Mouse (Mus musculus): ENCODE data around the gene Cdc42ep2. TPM values are rescaled to one million over a fixed set of nuclear protein-coding genes. Genes with fewer than 3 reads are reported as not detected.

Cdc42ep2 gene
- polyA plus RNA-seq, 1 experiment from 2014 or later: 15.5 TPM

DNA sequence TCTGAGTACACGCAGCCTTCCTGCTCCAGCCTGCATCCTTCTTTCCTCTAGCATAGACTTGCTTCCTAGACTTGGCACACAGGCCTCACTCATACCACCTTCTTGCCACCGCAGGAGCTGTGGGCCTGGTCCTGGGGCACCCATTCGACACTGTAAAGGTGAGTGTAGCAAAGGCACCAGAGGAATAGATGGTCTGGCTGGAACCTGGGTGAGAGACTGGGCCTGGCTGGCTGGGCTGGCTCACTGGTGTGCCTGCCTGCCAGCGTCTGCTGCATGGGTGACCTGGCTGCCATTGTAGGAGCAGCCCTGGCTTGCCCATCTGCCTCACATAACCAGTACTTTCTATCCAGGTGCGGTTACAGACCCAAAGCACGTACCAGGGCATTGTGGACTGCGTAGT, 44.9 kb downstream of the Cdc42ep2 start:
- H3K27ac ChIP-seq: no peak overlapping the region
- no peak for ATAC-seq (replicated peaks; ENCODE audit: low FRiP score)

GRCm38 (mm10) chr19:5878916-5879315, 45.7 kb downstream of the Cdc42ep2 start:
- no peak for ATAC-seq (replicated peaks; ENCODE audit: low FRiP score)
- 78% methylated on average over 3 of the region's 3 CpGs for WGBS
- H3K27ac ChIP-seq: peak overlapping the region; percentile 87
- H3K9ac ChIP-seq: peak overlapping the region; percentile 24; the same call in 1 of the 2 replicates
- peaks cover 45% of the 10 kb centered on the region for H3K4me1 ChIP-seq
- H3K9me3 ChIP-seq (replicated peaks): no peaks in the 10 kb centered on the region
- peak overlapping the region; percentile 39 for H3K4me2 ChIP-seq
- peak overlapping the region; percentile 20; the same call in 1 of the 2 replicates for H3K4me3 ChIP-seq (replicated peaks)
- no peaks in the 10 kb centered on the region for H3K27me3 ChIP-seq
- H3K36me3 ChIP-seq: no peaks in the 10 kb centered on the region

More for the DNA sequence above, 44.9 kb downstream of the Cdc42ep2 start:
- H3K9ac ChIP-seq: no peak overlapping the region
- no peak overlapping the region for H3K4me2 ChIP-seq
- H3K4me1 ChIP-seq: peaks cover 37% of the 10 kb centered on the region
- no peaks in the 10 kb centered on the region for H3K9me3 ChIP-seq (replicated peaks)
- no peaks in the 10 kb centered on the region for H3K36me3 ChIP-seq
- H3K27me3 ChIP-seq: no peaks in the 10 kb centered on the region
- H3K4me3 ChIP-seq (replicated peaks): no peak overlapping the region
- 93% methylated on average over 7 of the region's 7 CpGs for WGBS

DNA sequence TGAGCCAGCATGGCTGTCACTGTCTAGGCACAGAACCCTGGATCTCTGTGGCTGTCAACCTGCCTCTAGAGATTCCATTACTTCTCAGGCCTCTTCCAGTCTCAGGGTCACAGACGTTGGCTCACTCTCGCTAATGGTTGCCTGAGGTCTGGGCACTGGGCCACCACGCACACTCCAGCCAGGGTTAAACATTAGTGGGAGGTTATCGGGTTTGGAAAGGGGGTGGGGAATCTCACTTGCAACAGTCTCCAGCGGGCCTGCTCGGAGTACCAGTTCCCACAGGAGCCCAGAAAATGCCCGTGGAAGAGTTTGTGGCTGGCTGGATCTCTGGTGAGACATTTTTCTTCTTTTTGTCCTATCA, 46.3 kb downstream of the Cdc42ep2 start:
- peak overlapping the region; percentile 20 for H3K4me3 ChIP-seq (replicated peaks)
- H3K4me2 ChIP-seq: peak overlapping the region; percentile 39
- no peaks in the 10 kb centered on the region for H3K27me3 ChIP-seq
- H3K4me1 ChIP-seq: peaks cover 50% of the 10 kb centered on the region
- 56% methylated on average over 7 of the region's 7 CpGs for WGBS
- H3K9me3 ChIP-seq (replicated peaks): no peaks in the 10 kb centered on the region
- H3K36me3 ChIP-seq: no peaks in the 10 kb centered on the region
- H3K27ac ChIP-seq: peak overlapping the region; percentile 87
- H3K9ac ChIP-seq: peak overlapping the region; percentile 24; the same call in 1 of the 2 replicates
- ATAC-seq (replicated peaks; ENCODE audit: low FRiP score): no peak; the same call in 1 of the 2 replicates

DNA sequence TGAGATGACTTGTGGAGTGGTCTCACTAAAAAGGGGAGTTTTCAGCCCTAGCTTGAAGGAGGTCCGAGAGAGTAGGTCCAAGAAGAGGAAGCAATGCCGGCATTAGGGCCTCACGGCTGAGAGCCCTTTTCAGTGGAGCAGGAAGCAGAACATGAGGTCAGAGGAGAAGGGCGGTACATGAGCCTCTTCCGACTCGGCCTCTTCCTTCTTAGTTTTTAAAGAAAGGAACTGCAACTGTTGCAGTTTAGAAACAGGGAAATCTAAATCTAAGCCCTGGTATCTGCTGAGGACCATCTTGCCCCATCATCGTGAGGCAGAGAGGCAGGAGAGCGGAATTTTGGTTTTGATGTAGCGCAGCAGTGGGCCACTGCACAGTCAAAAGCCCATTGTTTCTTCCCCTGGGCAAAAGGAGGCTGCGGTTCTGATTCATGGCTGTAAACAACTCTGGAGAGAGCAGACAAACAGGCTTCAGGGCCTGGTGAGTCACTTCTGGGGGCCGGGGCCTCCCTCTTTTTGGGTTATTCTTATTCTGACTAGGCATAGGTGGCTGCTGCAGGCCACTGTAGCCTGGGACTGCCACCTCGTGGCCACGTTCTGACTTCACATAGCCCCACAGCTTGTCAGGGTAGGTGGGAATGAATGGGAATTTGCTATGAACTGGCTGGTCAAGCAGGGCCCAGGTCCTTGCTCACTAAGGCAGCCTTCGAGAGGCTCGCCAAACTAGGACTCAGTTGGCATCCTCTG, 46.8 kb downstream of the Cdc42ep2 start, which contains the start of gene Slc25a45:
Gene Slc25a45 (plus strand): TSS at position 191 of the 744 bp plus-strand sequence.
- 35% methylated on average over 15 of the region's 15 CpGs for WGBS
- Histone ChIP-seq H3K4me2 (peak within 1 kb of the TSS; percentile 39), H3K27ac (peak within 1 kb of the TSS; percentile 87), H3K36me3 (peaks cover 3% of the 10 kb centered on the region), H3K4me1 (peaks cover 56% of the 10 kb centered on the region), H3K9me3 (replicated peaks) (no peaks in the 10 kb centered on the region), H3K9ac (peak within 1 kb of the TSS; percentile 24), H3K4me3 (replicated peaks) (peak within 1 kb of the TSS; percentile 20), H3K27me3 (no peaks in the 10 kb centered on the region)
- peak; percentile 55 for ATAC-seq (replicated peaks; ENCODE audit: low FRiP score)

- ATAC-seq (replicated peaks; ENCODE audit: low FRiP score): peak; percentile 86
- peak within 1 kb of the TSS; percentile 89 for H3K4me2 ChIP-seq
- peak within 1 kb of the TSS; percentile 86 for H3K4me3 ChIP-seq (replicated peaks)
- WGBS: under 1% methylated on average over 37 of the region's 37 CpGs
- peak within 1 kb of the TSS; percentile 70 for H3K27ac ChIP-seq
- H3K9ac ChIP-seq: peak within 1 kb of the TSS; percentile 82
- H3K9me3 ChIP-seq (replicated peaks): no peaks in the 10 kb centered on the region
- peaks cover 77% of the 10 kb centered on the region for H3K4me1 ChIP-seq
- peaks cover 14% of the 10 kb centered on the region for H3K36me3 ChIP-seq
- no peaks in the 10 kb centered on the region for H3K27me3 ChIP-seq
Observed at GRCm38 (mm10) chr19:5874969-5875480, 49.6 kb downstream of the Cdc42ep2 start, which contains the start of gene Frmd8. Gene Frmd8 (minus strand): TSS chr19:5875274.

- Histone ChIP-seq H3K4me1 (peaks cover 82% of the 10 kb centered on the region), H3K27ac (peak overlapping the region; percentile 70)
- WGBS: 7% methylated on average over 13 of the region's 13 CpGs
Observed at GRCm38 (mm10) chr19:5874391-5874968, 50.1 kb downstream of the Cdc42ep2 start.

GRCm38 (mm10) chr19:5872931-5873556, 51.6 kb downstream of the Cdc42ep2 start:
- H3K4me2 ChIP-seq: peak overlapping the region; percentile 89; the same call in 1 of the 2 replicates
- peak overlapping the region; percentile 8; the same call in 1 of the 2 replicates for H3K27ac ChIP-seq
- WGBS: 78% methylated on average over 19 of the region's 19 CpGs
- no peak for ATAC-seq (replicated peaks; ENCODE audit: low FRiP score)
- H3K4me3 ChIP-seq (replicated peaks): no peak overlapping the region
- peaks cover 34% of the 10 kb centered on the region for H3K36me3 ChIP-seq
- H3K27me3 ChIP-seq: no peaks in the 10 kb centered on the region
- H3K4me1 ChIP-seq: peaks cover 71% of the 10 kb centered on the region
- H3K9me3 ChIP-seq (replicated peaks): no peaks in the 10 kb centered on the region
- no peak overlapping the region for H3K9ac ChIP-seq

More at GRCm38 (mm10) chr19:5874391-5874968, 50.1 kb downstream of the Cdc42ep2 start:
- peak overlapping the region; percentile 82 for H3K9ac ChIP-seq
- H3K36me3 ChIP-seq: peaks cover 19% of the 10 kb centered on the region
- no peaks in the 10 kb centered on the region for H3K9me3 ChIP-seq (replicated peaks)
- ATAC-seq (replicated peaks; ENCODE audit: low FRiP score): no peak
- peak overlapping the region; percentile 86 for H3K4me3 ChIP-seq (replicated peaks)
- peak overlapping the region; percentile 89 for H3K4me2 ChIP-seq
- H3K27me3 ChIP-seq: no peaks in the 10 kb centered on the region

DNA sequence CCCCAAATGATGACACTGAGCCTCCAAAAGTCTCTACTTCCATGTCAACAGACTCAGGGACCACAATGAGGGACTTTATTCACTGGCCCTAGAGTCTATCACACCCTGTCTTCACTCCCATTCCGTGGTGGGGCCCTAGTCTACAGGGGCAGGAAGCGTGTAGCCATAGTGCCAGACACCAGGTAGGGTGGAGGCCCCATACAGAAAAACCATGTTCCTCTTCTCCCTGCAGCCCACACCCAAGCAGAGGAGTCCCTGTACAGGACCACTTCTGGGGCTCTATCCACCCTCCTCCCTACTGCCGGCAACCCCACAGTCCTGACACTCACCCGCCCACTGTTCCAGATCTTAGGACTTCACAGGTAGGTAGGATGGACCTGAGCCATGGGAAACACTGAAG, 52.1 kb downstream of the Cdc42ep2 start:
- 92% methylated on average over 4 of the region's 4 CpGs for WGBS
- Histone ChIP-seq H3K36me3 (peaks cover 39% of the 10 kb centered on the region), H3K9ac (no peak overlapping the region), H3K4me3 (replicated peaks) (no peak overlapping the region), H3K9me3 (replicated peaks) (no peaks in the 10 kb centered on the region), H3K27me3 (no peaks in the 10 kb centered on the region), H3K27ac (peak overlapping the region; percentile 8; the same call in 1 of the 2 replicates), H3K4me1 (peaks cover 66% of the 10 kb centered on the region), H3K4me2 (peak overlapping the region; percentile 89; the same call in 1 of the 2 replicates)
- ATAC-seq (replicated peaks; ENCODE audit: low FRiP score): no peak

DNA sequence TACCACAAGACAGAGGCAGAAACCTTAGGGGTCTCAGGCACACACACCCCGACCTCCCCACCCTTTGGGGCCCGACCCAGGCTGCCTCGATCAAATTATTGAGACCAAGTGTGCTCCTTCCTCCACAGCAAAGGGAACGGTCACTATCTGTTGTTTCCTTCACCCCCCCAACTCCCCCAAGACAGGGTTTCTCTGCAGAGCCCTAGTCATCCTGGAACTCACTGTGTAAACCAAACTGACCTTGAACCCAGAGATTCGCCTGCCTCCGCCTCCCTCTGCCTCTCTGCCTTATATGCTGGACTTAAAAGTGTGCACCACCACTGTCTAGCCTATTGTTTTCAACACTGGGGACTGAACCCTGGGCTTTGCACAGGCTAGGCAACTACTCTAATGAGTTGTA, 52.9 kb downstream of the Cdc42ep2 start:
- Histone ChIP-seq H3K27ac (peak overlapping the region; percentile 81), H3K4me1 (peaks cover 60% of the 10 kb centered on the region), H3K9me3 (replicated peaks) (no peaks in the 10 kb centered on the region), H3K4me2 (peak overlapping the region; percentile 46), H3K9ac (peak overlapping the region; percentile 35; the same call in 1 of the 2 replicates), H3K27me3 (no peaks in the 10 kb centered on the region), H3K36me3 (peaks cover 47% of the 10 kb centered on the region), H3K4me3 (replicated peaks) (0 out of 2 replicates have a peak overlapping the region, but pooled peaks have one; percentile 10)
- no peak for ATAC-seq (replicated peaks; ENCODE audit: low FRiP score)
- 34% methylated on average over 6 of the region's 6 CpGs for WGBS

DNA sequence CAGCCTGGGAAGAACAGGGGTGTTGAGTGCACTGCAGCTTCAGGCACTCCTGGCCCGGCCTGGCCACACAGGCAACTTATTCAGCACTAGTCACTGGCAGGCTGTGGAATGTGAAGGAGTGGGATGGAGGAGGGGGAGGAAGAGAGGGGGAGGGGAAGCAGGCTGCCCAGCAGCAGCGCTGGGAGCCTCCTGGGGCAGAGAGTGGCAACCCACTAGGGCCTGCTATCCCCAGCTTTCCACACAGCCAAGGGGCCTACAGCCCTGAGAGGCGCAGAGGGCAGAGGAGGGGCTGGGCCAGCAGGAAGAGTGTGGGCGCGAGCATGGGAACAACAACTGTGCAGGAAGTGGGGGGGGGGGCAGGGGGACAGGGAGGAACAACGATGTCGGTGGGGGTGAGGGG, 53.3 kb downstream of the Cdc42ep2 start:
- Histone ChIP-seq H3K4me3 (replicated peaks) (peak overlapping the region; percentile 10; the same call in 1 of the 2 replicates), H3K27ac (peak overlapping the region; percentile 81), H3K36me3 (peaks cover 51% of the 10 kb centered on the region), H3K9me3 (replicated peaks) (no peaks in the 10 kb centered on the region), H3K4me1 (peaks cover 60% of the 10 kb centered on the region), H3K4me2 (peak overlapping the region; percentile 46), H3K27me3 (no peaks in the 10 kb centered on the region), H3K9ac (peak overlapping the region; percentile 35; the same call in 1 of the 2 replicates)
- peak; percentile 62 for ATAC-seq (replicated peaks; ENCODE audit: low FRiP score)
- WGBS: 1% methylated on average over 7 of the region's 7 CpGs

GRCm38 (mm10) chr19:5868096-5868495, 56.5 kb downstream of the Cdc42ep2 start:
- ATAC-seq (replicated peaks; ENCODE audit: low FRiP score): no peak
- H3K4me1 ChIP-seq: peaks cover 35% of the 10 kb centered on the region
- no peak overlapping the region for H3K4me3 ChIP-seq (replicated peaks)
- no peaks in the 10 kb centered on the region for H3K27me3 ChIP-seq
- no peak overlapping the region for H3K27ac ChIP-seq
- H3K36me3 ChIP-seq: peaks cover 82% of the 10 kb centered on the region
- H3K4me2 ChIP-seq: no peak overlapping the region
- no peaks in the 10 kb centered on the region for H3K9me3 ChIP-seq (replicated peaks)
- no peak overlapping the region for H3K9ac ChIP-seq
- WGBS: 90% methylated on average over 6 of the region's 6 CpGs
